Mouse (Mus musculus) hindbrain, embryonic 14.5 days (tissue): ENCODE measurements around the gene Cnnm2. TPM values are rescaled to one million over a fixed set of nuclear protein-coding genes. Genes with fewer than 3 reads are reported as not detected.

Experiments used
- ATAC-seq: fragments of 200-750 bp; cut with Nextera tagmentation; 2 replicates; pipeline ENCODE4 v1.8.0; 2017; ENCODE audit warnings: moderate number of reproducible peaks, mild to moderate bottlenecking, moderate TSS enrichment, moderate library complexity; ENCODE audit not compliant: low FRiP score
- DNase-seq: peaks from one replicate; pipeline ENCODE4 v3.0.0-alpha.2; 2015; ENCODE audit warnings: low spot score
- H3K27ac ChIP-seq: fragments of 300-500 bp; sonication (generic); 2 replicates; pipeline ENCODE4 v1.5.1; 2014; ENCODE audit warnings: mild to moderate bottlenecking, moderate library complexity
- H3K27me3 ChIP-seq: fragments of 300-500 bp; sonication (generic); 2 replicates; pipeline ENCODE4 v1.6.1; 2014; ENCODE audit warnings: mild to moderate bottlenecking, low read length, mixed read lengths; ENCODE audit not compliant: control insufficient read depth, insufficient read depth
- H3K36me3 ChIP-seq: fragments of 300-500 bp; sonication (generic); replicated peaks from 2 replicates; pipeline ENCODE4 v1.6.1; 2014; ENCODE audit not compliant: control insufficient read depth, insufficient read depth
- H3K4me1 ChIP-seq: fragments of 300-500 bp; sonication (generic); replicated peaks from 2 replicates; pipeline ENCODE4 v1.6.1; 2014; ENCODE audit warnings: antibody characterized with exemption, low read length, mixed read lengths; ENCODE audit not compliant: control insufficient read depth, insufficient read depth
- H3K4me2 ChIP-seq: fragments of 300-500 bp; sonication (generic); replicated peaks from 2 replicates; pipeline ENCODE4 v1.6.1; 2014; ENCODE audit warnings: mild to moderate bottlenecking, moderate library complexity
- H3K4me3 ChIP-seq: fragments of 300-500 bp; sonication (generic); replicated peaks from 2 replicates; pipeline ENCODE4 v1.5.1; 2014; ENCODE audit warnings: mild to moderate bottlenecking, low read length
- H3K9ac ChIP-seq: fragments of 300-500 bp; sonication (generic); 2 replicates; pipeline ENCODE4 v1.6.1; 2014
- H3K9me3 ChIP-seq: fragments of 300-500 bp; sonication (generic); 2 replicates; pipeline ENCODE4 v1.6.1; 2016; ENCODE audit warnings: low read length; ENCODE audit not compliant: control insufficient read depth
- WGBS: fragments of 180-500 bp; shearing (Covaris S2); extraction: QIAGEN DNeasy Blood & Tissue Kit; methylation state at CpG from one replicate; pipeline ENCODE4 v1.1.7; 2014; 5-methylcytosine and 5-hydroxymethylcytosine counted together
- polyA plus RNA-seq: library from polyadenylated mRNA; unstranded; fragments of >200 nt; fragmentation: Nextera tagmentation; extraction: Ambion mirVana; gene quantifications from 2 replicates; pipeline ENCODE4 v1.2.1, GENCODE M21; 2014

The Cnnm2 gene
- polyA plus RNA-seq, 1 experiment from 2014 or later: 10.8 TPM

GRCm38 (mm10) chr19:46892856-46893255 is 131.5 kb downstream of the Cnnm2 start:
- WGBS: 90% methylated on average over 3 of the region's 3 CpGs

GRCm38 (mm10) chr19:46893484-46893883 is 132.1 kb downstream of the Cnnm2 start:
- WGBS: 89% methylated on average over 7 of the region's 7 CpGs
- DNase-seq (no peak), ATAC-seq (no peak)
- Histone ChIP-seq H3K9ac (no peak overlapping the region), H3K27ac (no peak overlapping the region), H3K4me3 (no peak overlapping the region), H3K36me3 (peaks cover 78% of the 10 kb centered on the region), H3K27me3 (no peaks in the 10 kb centered on the region), H3K4me1 (no peaks in the 10 kb centered on the region), H3K4me2 (no peak overlapping the region), H3K9me3 (no peaks in the 10 kb centered on the region)

More at GRCm38 (mm10) chr19:46892856-46893255, 131.5 kb downstream of the Cnnm2 start:
- H3K36me3 ChIP-seq: peaks cover 78% of the 10 kb centered on the region
- H3K9ac ChIP-seq: no peak overlapping the region
- no peak overlapping the region for H3K4me3 ChIP-seq
- H3K4me1 ChIP-seq: no peaks in the 10 kb centered on the region
- ATAC-seq: no peak
- H3K27me3 ChIP-seq: no peaks in the 10 kb centered on the region
- H3K9me3 ChIP-seq: no peaks in the 10 kb centered on the region
- no peak overlapping the region for H3K27ac ChIP-seq
- no peak for DNase-seq
- no peak overlapping the region for H3K4me2 ChIP-seq

DNA sequence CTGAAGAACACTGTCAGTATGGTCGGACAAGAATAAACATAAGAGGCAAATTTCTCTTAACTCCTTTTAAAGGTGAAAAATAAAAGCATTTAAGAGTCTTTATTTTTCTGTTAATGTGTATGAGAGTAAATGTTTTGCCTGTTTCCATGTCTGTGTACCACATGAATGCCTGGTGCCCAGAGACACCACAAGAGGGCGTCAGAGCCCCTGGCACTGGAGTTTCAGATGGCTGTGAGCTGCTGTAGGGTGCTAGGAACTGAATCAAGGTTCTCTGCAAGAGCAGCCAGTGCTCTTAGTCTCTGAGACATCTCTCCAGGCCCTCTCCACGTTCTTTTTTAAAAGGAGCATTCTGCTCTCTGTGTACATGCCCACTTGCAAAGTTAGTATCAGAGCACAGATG is 135.7 kb downstream of the Cnnm2 start:
- H3K27ac ChIP-seq: no peak overlapping the region
- no peak for DNase-seq
- H3K9me3 ChIP-seq: no peaks in the 10 kb centered on the region
- 86% methylated on average over 3 of the region's 3 CpGs for WGBS
- no peaks in the 10 kb centered on the region for H3K27me3 ChIP-seq
- H3K4me3 ChIP-seq: no peak overlapping the region
- H3K9ac ChIP-seq: no peak overlapping the region
- no peak overlapping the region for H3K4me2 ChIP-seq
- peaks cover 43% of the 10 kb centered on the region for H3K36me3 ChIP-seq
- ATAC-seq: no peak
- no peaks in the 10 kb centered on the region for H3K4me1 ChIP-seq

GRCm38 (mm10) chr19:46898222-46898621 is 136.8 kb downstream of the Cnnm2 start:
- Histone ChIP-seq H3K4me1 (no peaks in the 10 kb centered on the region), H3K9me3 (no peaks in the 10 kb centered on the region), H3K36me3 (peaks cover 34% of the 10 kb centered on the region), H3K27me3 (no peaks in the 10 kb centered on the region), H3K4me3 (no peak overlapping the region), H3K27ac (no peak overlapping the region), H3K4me2 (no peak overlapping the region), H3K9ac (no peak overlapping the region)
- DNase-seq (no peak), ATAC-seq (no peak)
- WGBS: 93% methylated on average over 5 of the region's 5 CpGs

- H3K4me1 ChIP-seq: no peaks in the 10 kb centered on the region
- H3K4me3 ChIP-seq: no peak overlapping the region
- H3K9me3 ChIP-seq: no peaks in the 10 kb centered on the region
- ATAC-seq: no peak
- no peak overlapping the region for H3K9ac ChIP-seq
- H3K27ac ChIP-seq: no peak overlapping the region
- DNase-seq: no peak
- WGBS: 58% methylated on average over 5 of the region's 5 CpGs
- H3K4me2 ChIP-seq: no peak overlapping the region
- H3K27me3 ChIP-seq: no peaks in the 10 kb centered on the region
- H3K36me3 ChIP-seq: peaks cover 26% of the 10 kb centered on the region
Observed at GRCm38 (mm10) chr19:46899306-46899705, 137.9 kb downstream of the Cnnm2 start.

DNA sequence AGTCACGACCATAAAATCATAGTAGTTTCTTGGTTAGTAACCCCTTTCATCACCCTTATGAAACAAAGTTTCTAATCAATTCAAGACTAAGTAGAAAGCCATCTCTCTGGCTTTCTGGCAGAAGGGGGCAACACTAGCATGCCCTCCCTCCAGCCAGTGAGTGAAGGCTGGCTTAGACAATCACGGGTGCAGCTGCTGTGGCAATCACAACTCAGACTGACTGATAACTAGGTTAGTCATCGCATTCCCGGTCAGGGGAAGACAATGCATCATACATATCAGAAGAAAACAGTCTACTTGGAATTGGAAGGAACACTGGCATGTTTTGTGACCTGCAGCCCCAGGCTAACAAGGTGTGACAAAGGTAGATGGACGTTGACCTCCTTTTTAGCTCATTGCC is 138.5 kb downstream of the Cnnm2 start:
- Histone ChIP-seq H3K9ac (no peak overlapping the region), H3K9me3 (no peaks in the 10 kb centered on the region), H3K4me1 (no peaks in the 10 kb centered on the region), H3K36me3 (peaks cover 23% of the 10 kb centered on the region), H3K27ac (no peak overlapping the region), H3K27me3 (no peaks in the 10 kb centered on the region), H3K4me3 (no peak overlapping the region), H3K4me2 (no peak overlapping the region)
- DNase-seq: no peak
- no peak for ATAC-seq
- WGBS: 85% methylated on average over 5 of the region's 5 CpGs

GRCm38 (mm10) chr19:46900786-46901185 is 139.4 kb downstream of the Cnnm2 start:
- H3K9me3 ChIP-seq: no peaks in the 10 kb centered on the region
- no peaks in the 10 kb centered on the region for H3K27me3 ChIP-seq
- DNase-seq (no peak), ATAC-seq (no peak)
- no peak overlapping the region for H3K27ac ChIP-seq
- H3K4me2 ChIP-seq: no peak overlapping the region
- no peak overlapping the region for H3K4me3 ChIP-seq
- WGBS: 97% methylated on average over 6 of the region's 6 CpGs
- no peaks in the 10 kb centered on the region for H3K4me1 ChIP-seq
- peaks cover 23% of the 10 kb centered on the region for H3K36me3 ChIP-seq
- no peak overlapping the region for H3K9ac ChIP-seq

DNA sequence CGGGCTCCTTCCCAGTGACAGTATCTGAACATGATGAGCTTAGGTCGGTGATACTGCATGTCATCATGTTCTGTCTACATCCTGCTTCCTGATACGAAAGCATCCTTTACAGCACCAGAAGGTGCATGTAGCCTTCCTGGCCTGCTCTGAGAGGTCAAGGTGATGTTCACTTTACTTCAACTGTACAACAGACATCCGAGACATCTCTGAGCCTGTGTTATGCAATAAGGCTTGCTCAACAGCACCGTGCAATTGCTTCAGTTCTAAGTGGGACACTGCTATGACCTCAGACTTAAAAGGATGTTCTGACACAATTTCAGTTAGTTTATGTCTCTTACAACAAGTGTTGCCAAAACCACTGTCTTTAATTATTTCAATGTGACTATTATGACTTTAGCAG is 139.9 kb downstream of the Cnnm2 start:
- Histone ChIP-seq H3K4me2 (no peak overlapping the region), H3K4me1 (no peaks in the 10 kb centered on the region), H3K36me3 (peaks cover 20% of the 10 kb centered on the region), H3K4me3 (no peak overlapping the region), H3K9me3 (no peaks in the 10 kb centered on the region), H3K27me3 (no peaks in the 10 kb centered on the region), H3K9ac (no peak overlapping the region), H3K27ac (no peak overlapping the region)
- DNase-seq (no peak), ATAC-seq (no peak)
- 93% methylated on average over 5 of the region's 5 CpGs for WGBS

GRCm38 (mm10) chr19:46903379-46903778 is 142.0 kb downstream of the Cnnm2 start:
- ATAC-seq: no peak
- no peak overlapping the region for H3K4me2 ChIP-seq
- WGBS: 93% methylated on average over 5 of the region's 5 CpGs

GRCm38 (mm10) chr19:46904907-46905306 is 143.5 kb downstream of the Cnnm2 start:
- DNase-seq: no peak
- Histone ChIP-seq H3K9ac (no peak overlapping the region), H3K4me2 (no peak overlapping the region), H3K4me1 (peaks cover 6% of the 10 kb centered on the region; the same call in 1 of the 2 replicates), H3K36me3 (no peaks in the 10 kb centered on the region), H3K27me3 (no peaks in the 10 kb centered on the region), H3K9me3 (no peaks in the 10 kb centered on the region), H3K27ac (no peak overlapping the region), H3K4me3 (no peak overlapping the region)
- 95% methylated on average over 1 of the region's 1 CpGs for WGBS
- ATAC-seq: no peak

More at GRCm38 (mm10) chr19:46903379-46903778, 142.0 kb downstream of the Cnnm2 start:
- no peak overlapping the region for H3K27ac ChIP-seq
- H3K9me3 ChIP-seq: no peaks in the 10 kb centered on the region
- peaks cover 3% of the 10 kb centered on the region for H3K36me3 ChIP-seq
- H3K4me1 ChIP-seq: no peaks in the 10 kb centered on the region; the same call in 1 of the 2 replicates
- H3K9ac ChIP-seq: no peak overlapping the region
- DNase-seq: no peak
- no peaks in the 10 kb centered on the region for H3K27me3 ChIP-seq
- H3K4me3 ChIP-seq: no peak overlapping the region
